Mouse (Mus musculus) central nervous system, embryonic 18 days (tissue): ENCODE results near the gene Rabgap1l. TPM values are rescaled to one million over a fixed set of nuclear protein-coding genes. Genes with fewer than 3 reads are reported as not detected.

Experiments
- polyA plus RNA-seq: library from polyadenylated mRNA; depleted of rRNA; stranded (reverse); fragments of >200 nt; gene quantifications from 2 replicates; pipeline ENCODE4 v1.2.3, GENCODE M21; 2012; rRNA removed

Rabgap1l gene
- 46.7 and 48.6 TPM in 2 replicates for polyA plus RNA-seq

GRCm38 (mm10) chr1:160792686-160793355 is at the start of gene Rabgap1l:
Rabgap1l (minus strand) TSS chr1:160793211.

GRCm38 (mm10) chr1:160212703-160213669 is 580.0 kb downstream of the Rabgap1l start, which contains the start of gene Cacybp:
Cacybp (minus strand) TSS chr1:160212875.

DNA sequence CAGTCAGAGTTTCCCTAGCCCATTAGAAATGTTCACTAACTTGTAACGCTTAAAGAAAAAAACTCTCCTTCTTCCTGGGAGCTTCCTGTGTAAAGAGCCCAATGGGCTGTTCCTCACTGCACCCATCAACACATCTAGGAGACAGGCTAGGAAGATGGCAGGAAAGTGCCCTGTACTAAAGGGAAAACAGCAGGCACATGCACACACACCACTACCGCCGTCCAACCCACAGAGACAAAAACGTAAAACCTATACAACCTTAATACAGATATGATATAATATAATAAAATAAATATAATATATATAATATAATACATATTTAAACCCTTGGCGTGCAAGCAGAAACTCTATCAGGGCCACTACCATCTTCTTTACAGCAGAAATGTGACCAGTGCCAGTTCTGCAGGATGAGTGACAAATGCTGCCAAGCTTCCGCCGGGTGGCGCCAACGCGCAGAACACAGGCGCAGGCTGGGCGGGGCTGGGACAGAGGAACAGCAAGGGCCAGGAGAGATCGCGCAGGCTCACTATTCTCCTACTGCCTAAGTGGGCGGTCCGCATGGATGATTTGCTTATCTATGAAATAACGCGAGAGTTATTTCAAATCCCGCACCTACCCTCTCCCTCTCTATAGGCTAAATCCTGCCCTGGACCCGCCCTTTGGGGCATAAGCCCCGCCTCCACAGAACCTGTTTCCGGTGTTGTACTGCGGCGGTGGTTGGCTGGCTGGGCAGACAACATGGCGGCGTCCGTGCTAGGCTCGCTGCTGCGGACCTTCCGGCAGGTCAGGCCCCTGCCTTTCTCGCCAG is 598.3 kb downstream of the Rabgap1l start, which contains the start of gene Mrps14:
Gene Mrps14, plus strand, starts transcription at position 687 of the 808 bp plus-strand sequence.

Other genes starting within 250 kb of the Rabgap1l start
- gene Rc3h1, start 113.2 kb upstream of the Rabgap1l start, polyA plus RNA-seq, result 10.7 and 11.4 TPM in 2 replicates
- 0.35 and 0.48 TPM in 2 replicates for gene Serpinc1, start 185.4 kb upstream of the Rabgap1l start, polyA plus RNA-seq
- gene Zbtb37, start 241.6 kb upstream of the Rabgap1l start, polyA plus RNA-seq, result 9.4 and 9.7 TPM in 2 replicates